Mouse (Mus musculus) forebrain, embryonic 12.5 days (tissue): ENCODE measurements at regions not wholly inside any gene's neighbourhood (a gene's known extent, or its start where the extent isn't known, plus 50 kb on each side); places are given as distances from the start of the nearest gene placed in this dataset.

Source experiments
- ATAC-seq: fragments of 200-750 bp; cut with Nextera tagmentation; 2 replicates; pipeline ENCODE4 v1.8.0; 2017; ENCODE audit warnings: moderate TSS enrichment; ENCODE audit not compliant: low FRiP score
- H3K27ac ChIP-seq: fragments of 300-500 bp; sonication (generic); 2 replicates; pipeline ENCODE4 v1.5.1; 2016; ENCODE audit warnings: mild to moderate bottlenecking
- H3K27me3 ChIP-seq: fragments of 300-500 bp; sonication (generic); 2 replicates; pipeline ENCODE4 v1.6.1; 2016; ENCODE audit warnings: mild to moderate bottlenecking
- H3K36me3 ChIP-seq: fragments of 300-500 bp; sonication (generic); replicated peaks from 2 replicates; pipeline ENCODE4 v1.6.1; 2016; ENCODE audit warnings: mild to moderate bottlenecking
- H3K4me1 ChIP-seq: fragments of 300-500 bp; sonication (generic); 2 replicates; pipeline ENCODE4 v1.6.1; 2016
- H3K4me2 ChIP-seq: fragments of 300-500 bp; sonication (generic); 2 replicates; pipeline ENCODE4 v1.6.1; 2016; ENCODE audit warnings: mild to moderate bottlenecking, moderate library complexity
- H3K4me3 ChIP-seq: fragments of 300-500 bp; sonication (generic); replicated peaks from 2 replicates; pipeline ENCODE4 v1.5.1; 2016; ENCODE audit warnings: mild to moderate bottlenecking
- H3K9ac ChIP-seq: fragments of 300-500 bp; sonication (generic); 2 replicates; pipeline ENCODE4 v1.6.1; 2016; ENCODE audit warnings: mild to moderate bottlenecking
- H3K9me3 ChIP-seq: fragments of 300-500 bp; sonication (generic); 2 replicates; pipeline ENCODE4 v1.6.1; 2016
- WGBS: fragments of 180-500 bp; shearing (Covaris S2); methylation state at CpG from one replicate; pipeline ENCODE4 v1.1.7; 2016; 5-methylcytosine and 5-hydroxymethylcytosine counted together

DNA sequence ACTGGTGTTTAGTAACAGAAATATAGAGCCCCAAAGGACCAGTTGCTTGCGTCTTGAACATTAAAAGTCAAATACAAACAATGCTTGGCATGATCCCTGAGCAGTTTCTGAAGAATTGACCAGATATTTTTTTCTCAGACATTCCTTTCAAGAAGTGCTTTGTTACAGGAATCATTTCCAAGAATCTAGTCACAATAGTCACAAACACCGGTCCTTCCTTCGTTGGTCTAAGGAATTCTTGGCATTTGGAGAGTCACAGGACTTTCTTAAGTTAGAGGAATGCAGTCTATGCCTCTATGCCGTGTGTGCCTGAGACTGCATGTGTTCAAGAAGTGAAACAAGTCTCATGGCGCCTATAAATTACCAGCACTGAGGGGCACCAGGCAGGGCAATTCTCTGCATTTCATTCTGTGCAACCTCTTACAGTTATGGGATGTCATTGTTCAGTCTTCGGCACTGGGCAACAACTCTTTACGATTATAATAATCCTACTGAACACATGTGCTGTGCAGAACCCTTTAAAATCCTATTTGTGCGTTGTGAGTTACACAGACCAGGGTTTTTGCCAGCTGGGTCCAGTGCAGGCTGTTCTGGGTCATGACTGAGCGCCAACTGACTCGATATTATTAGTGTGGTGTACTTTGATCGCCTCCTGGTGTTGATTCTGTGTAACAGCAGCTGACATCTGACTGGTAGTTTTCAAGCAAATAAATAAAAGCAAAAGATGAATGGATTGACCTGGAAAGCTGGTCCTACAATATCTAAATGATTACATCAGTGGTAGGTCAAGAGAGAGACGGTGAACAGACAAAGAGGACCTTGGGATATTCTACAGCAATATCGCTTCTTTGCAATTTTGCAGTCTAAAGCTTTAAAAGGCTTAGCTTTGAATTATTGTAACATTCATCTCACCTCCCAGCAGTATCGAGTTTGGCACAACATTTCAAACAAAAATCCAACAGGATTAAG lies 398.6 kb upstream of the Ddi1 start:
- Histone ChIP-seq H3K4me2 (no peak overlapping the region), H3K4me3 (no peak overlapping the region), H3K4me1 (peaks cover 3% of the 10 kb centered on the region; the same call in 1 of the 2 replicates), H3K36me3 (no peaks in the 10 kb centered on the region), H3K9me3 (no peaks in the 10 kb centered on the region), H3K27me3 (no peaks in the 10 kb centered on the region), H3K27ac (no peak overlapping the region), H3K9ac (no peak overlapping the region)
- WGBS, result 49% methylated on average over 14 of the region's 14 CpGs
- peak; percentile 84 for ATAC-seq

GRCm38 (mm10) chr9:6665679-6666078 lies 396.0 kb upstream of the Ddi1 start:
- Histone ChIP-seq H3K27ac (no peak overlapping the region), H3K9me3 (no peaks in the 10 kb centered on the region), H3K4me2 (no peak overlapping the region), H3K4me3 (no peak overlapping the region), H3K36me3 (no peaks in the 10 kb centered on the region), H3K9ac (no peak overlapping the region), H3K27me3 (no peaks in the 10 kb centered on the region), H3K4me1 (peaks cover 3% of the 10 kb centered on the region; the same call in 1 of the 2 replicates)
- WGBS, result 78% methylated on average over 2 of the region's 2 CpGs
- ATAC-seq, result no peak

DNA sequence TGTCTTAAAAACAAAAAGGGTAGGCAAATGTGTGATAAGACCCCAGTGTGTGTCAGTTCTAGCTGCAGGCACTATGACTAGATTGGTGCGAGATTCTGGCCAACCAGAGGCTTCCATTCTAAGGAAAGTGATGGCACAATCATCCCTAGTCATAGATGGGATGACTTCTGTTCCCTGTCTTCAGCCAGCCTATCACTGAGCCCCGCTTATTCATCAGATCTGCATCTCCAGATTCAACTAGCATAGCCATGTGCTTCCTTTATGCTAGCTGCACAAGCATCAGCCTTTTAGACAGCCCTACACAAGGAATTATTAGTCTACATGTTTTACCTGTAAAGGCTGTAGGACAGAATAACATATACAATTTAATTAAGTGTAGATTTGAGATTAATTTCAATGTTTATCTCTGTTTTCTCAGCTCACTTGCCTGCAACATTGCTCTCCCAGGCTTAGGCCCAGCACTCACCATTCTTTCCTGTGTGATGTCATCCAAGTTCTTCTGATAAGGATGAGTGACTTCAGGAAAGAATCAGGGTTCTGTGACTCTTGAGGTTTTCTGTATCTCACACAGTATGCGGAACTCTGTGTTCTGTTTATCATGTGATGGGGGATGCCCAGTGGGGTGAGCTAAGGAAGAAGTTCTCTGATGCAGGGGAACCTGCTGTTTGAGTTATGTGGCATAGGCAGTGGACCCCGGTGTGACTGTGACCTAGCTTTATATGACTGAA lies 382.8 kb upstream of the Ddi1 start:
- H3K4me2 ChIP-seq, result no peak overlapping the region

DNA sequence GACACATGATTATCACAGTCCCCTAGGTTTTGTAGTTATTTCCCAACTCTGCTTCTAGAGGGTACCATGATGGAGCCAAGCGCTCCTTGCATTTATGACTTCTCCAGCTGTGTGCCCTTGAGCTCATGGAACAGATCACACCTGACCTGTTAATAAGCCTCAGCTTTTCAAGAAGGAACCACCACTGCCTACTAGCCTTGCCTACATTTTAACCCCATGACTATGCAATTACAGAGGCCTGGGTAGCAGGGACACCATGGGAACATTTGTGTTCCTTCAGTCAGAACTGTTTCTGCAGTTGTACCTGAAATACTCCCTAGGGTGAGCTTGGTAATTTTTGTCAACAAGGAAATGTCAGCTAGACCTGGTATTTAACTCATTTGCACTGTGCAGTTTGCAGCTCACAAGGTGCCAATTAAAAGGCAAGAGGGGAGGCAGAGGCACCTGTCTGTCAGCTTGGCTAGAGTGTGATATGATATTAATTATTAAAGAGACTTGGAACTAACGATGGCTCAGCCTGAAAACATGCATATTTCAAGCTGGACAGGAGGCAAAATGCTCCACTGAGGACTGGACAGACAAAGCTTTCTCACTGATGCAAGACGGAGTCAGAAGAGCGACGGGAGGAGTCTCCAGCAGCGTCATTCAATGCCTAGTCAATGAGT lies 382.1 kb upstream of the Ddi1 start:
- no peaks in the 10 kb centered on the region for H3K4me1 ChIP-seq
- WGBS, result 86% methylated on average over 6 of the region's 6 CpGs
- H3K9me3 ChIP-seq, result no peaks in the 10 kb centered on the region
- H3K4me3 ChIP-seq, result no peak overlapping the region
- no peaks in the 10 kb centered on the region for H3K27me3 ChIP-seq
- no peak overlapping the region for H3K9ac ChIP-seq
- ATAC-seq, result no peak
- no peak overlapping the region for H3K4me2 ChIP-seq
- no peak overlapping the region for H3K27ac ChIP-seq
- H3K36me3 ChIP-seq, result no peaks in the 10 kb centered on the region

More for the DNA sequence above, 382.8 kb upstream of the Ddi1 start:
- Histone ChIP-seq H3K4me3 (no peak overlapping the region), H3K36me3 (no peaks in the 10 kb centered on the region), H3K9ac (no peak overlapping the region), H3K4me1 (no peaks in the 10 kb centered on the region), H3K27ac (no peak overlapping the region), H3K9me3 (no peaks in the 10 kb centered on the region), H3K27me3 (no peaks in the 10 kb centered on the region)
- ATAC-seq, result no peak
- WGBS, result 85% methylated on average over 4 of the region's 4 CpGs

DNA sequence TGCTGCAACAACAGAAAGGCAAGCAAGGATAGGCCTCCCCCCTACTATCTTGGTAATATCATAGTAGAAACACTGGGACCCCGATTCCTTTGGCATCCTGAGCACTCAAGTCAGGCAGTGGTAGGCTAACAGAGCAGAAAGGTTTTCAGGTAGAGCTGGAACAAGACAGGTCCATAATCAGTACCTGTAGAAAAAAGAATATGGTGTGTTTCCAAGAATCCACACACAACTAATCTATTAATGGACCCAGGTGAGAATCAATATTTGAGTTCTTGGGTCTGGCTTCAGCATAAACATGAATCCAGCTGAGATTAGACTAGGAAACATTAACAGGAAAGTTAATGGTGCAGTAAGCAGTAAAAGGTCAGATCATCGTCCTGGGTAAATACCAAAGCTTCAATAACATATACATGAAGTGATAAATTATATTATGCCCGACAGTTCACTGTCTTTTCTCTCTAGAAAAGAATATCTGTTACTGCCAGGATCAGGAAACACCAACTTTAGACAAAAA lies 376.2 kb upstream of the Ddi1 start:
- no peaks in the 10 kb centered on the region for H3K9me3 ChIP-seq
- H3K4me2 ChIP-seq, result no peak overlapping the region
- no peaks in the 10 kb centered on the region for H3K27me3 ChIP-seq
- H3K9ac ChIP-seq, result no peak overlapping the region
- no peaks in the 10 kb centered on the region for H3K36me3 ChIP-seq
- no peaks in the 10 kb centered on the region for H3K4me1 ChIP-seq
- ATAC-seq, result no peak
- no peak overlapping the region for H3K4me3 ChIP-seq
- WGBS, result 88% methylated on average over 3 of the region's 3 CpGs
- no peak overlapping the region for H3K27ac ChIP-seq

DNA sequence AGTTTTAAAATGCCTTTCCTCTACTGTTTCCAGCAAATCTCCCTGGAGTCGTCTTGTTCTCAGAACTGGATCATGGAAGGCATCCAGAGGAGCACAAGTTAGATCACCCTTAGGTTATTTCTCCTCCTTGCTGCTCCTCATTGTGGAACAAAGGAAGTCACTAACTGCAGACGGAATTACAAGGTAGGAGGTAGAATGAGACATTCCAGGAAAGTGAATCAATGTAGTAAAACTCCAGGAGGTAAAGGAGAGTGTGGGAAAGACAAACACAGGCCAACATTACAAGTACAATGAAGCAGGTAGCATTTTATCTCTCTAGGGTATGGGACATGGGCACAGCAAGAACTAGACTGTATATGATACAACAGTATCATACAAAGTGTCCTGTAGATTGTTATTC lies 375.7 kb upstream of the Ddi1 start:
- Histone ChIP-seq H3K9ac (no peak overlapping the region), H3K27ac (no peak overlapping the region), H3K4me3 (no peak overlapping the region), H3K4me2 (no peak overlapping the region), H3K4me1 (no peaks in the 10 kb centered on the region), H3K27me3 (no peaks in the 10 kb centered on the region), H3K36me3 (no peaks in the 10 kb centered on the region), H3K9me3 (no peaks in the 10 kb centered on the region)
- no peak for ATAC-seq
- WGBS, result 72% methylated on average over 2 of the region's 2 CpGs

GRCm38 (mm10) chr9:6617155-6617554 lies 347.5 kb upstream of the Ddi1 start:
- Histone ChIP-seq H3K9me3 (no peaks in the 10 kb centered on the region), H3K27me3 (no peaks in the 10 kb centered on the region), H3K27ac (no peak overlapping the region), H3K4me1 (no peaks in the 10 kb centered on the region), H3K9ac (no peak overlapping the region), H3K4me3 (no peak overlapping the region), H3K4me2 (no peak overlapping the region), H3K36me3 (no peaks in the 10 kb centered on the region)
- ATAC-seq, result no peak
- 89% methylated on average over 2 of the region's 2 CpGs for WGBS

GRCm38 (mm10) chr9:6609284-6609627 lies 339.6 kb upstream of the Ddi1 start:
- Histone ChIP-seq H3K9ac (no peak overlapping the region), H3K27me3 (no peaks in the 10 kb centered on the region), H3K27ac (no peak overlapping the region), H3K4me2 (no peak overlapping the region), H3K36me3 (no peaks in the 10 kb centered on the region), H3K9me3 (no peaks in the 10 kb centered on the region), H3K4me1 (no peaks in the 10 kb centered on the region), H3K4me3 (no peak overlapping the region)
- whole genome bisulfite sequencing, result 85% methylated on average over 1 of the region's 1 CpGs
- ATAC-seq, result no peak

- Histone ChIP-seq H3K27ac (no peak overlapping the region), H3K4me1 (no peaks in the 10 kb centered on the region), H3K4me2 (no peak overlapping the region), H3K4me3 (no peak overlapping the region), H3K36me3 (no peaks in the 10 kb centered on the region), H3K9me3 (no peaks in the 10 kb centered on the region), H3K9ac (no peak overlapping the region), H3K27me3 (no peaks in the 10 kb centered on the region)
- 40% methylated on average over 5 of the region's 5 CpGs for WGBS
- no peak for ATAC-seq
Observed at GRCm38 (mm10) chr9:6608428-6609283, 339.0 kb upstream of the Ddi1 start.
